Mouse (Mus musculus): Measurements from ENCODE around the gene Pef1.

Pef1 gene

DNA sequence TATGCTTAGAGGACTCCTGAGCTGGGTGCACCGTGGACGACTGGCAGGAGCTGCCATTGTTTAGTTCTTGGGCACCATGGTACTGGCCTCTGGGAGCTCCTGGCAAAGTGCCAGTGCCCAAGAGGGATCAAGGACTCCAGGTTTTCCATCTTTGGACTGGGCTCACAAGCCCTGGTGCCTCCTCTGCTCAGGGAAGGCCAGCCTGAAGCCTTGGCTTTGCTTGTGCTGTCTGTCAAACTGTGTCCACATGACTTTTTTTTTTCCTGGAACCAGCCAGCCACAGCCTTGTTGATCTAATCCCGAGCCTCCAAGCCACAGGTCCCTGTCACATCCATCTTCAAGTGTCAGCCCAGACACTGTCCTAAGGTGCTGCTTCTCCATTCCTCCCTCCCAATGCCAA lies 39.4 kb downstream of the Pef1 start:
- no peak for DNase-seq

DNA sequence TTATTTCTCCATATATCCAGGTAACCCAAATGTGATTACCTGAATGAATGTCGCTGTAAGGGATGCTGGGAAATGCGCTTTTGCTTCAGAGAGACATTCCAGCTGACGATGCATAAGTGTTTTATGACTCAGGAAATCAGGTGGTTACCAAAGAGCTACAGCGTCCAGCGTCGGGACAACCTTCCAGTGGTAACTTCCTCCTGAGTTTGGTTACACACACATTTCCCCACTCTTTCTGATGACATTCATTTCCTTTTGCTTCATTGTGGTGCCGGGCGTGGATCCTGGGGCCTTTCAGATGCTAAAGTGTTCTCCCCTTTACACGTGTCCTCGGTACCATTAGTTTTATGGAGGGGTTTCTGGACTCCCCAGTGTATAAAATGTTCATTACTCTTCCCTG lies 46.0 kb downstream of the Pef1 start:
- no peak for DNase-seq

DNA sequence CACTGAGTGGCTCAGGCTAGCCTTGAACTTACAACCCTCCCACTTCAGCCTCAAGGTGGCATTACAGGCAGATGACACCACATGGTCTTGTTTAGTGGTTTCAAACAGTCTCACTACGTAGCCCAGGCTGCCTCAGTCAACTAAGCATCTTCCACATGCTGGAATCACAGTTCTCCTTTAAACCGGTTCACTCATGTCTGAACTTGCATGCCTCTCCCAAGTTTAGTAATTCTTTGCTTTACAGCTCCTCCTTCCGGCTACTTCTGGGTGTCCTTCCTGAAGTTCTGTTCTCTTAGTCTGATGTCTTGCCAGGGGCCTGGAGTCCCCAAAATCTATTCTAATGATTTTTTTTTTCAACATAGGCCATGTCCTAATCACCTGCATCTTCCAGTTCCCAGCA lies 51.9 kb downstream of the Pef1 start:
- no peak for DNase-seq

DNA sequence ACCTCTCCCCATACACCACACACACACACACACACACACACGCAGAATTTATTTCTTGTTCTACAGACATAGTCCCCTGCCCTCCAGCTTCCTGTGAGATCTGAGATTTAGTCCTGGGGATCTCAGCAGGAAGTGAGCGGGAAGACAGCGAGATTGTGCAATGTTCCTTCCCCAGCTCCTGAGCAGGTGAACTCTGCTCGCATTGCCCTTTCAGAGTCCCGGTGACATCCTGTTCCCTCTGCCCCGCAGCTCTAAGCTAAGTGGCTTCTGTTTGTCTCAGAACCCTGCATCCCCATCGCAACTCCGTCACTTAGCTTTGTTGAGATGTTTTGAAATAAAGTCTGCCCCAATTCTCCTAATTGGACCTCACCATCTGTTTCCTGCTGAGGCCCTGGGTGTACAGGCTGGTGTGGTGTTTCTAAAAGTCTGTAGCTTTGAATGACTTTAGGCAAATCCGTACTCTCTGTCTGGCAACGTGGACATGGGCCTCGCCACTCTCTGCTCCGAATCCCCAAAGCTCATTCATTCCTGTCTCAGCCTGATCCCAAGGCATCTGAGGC lies 54.5 kb downstream of the Pef1 start:
- DNase-seq = no peak

DNA sequence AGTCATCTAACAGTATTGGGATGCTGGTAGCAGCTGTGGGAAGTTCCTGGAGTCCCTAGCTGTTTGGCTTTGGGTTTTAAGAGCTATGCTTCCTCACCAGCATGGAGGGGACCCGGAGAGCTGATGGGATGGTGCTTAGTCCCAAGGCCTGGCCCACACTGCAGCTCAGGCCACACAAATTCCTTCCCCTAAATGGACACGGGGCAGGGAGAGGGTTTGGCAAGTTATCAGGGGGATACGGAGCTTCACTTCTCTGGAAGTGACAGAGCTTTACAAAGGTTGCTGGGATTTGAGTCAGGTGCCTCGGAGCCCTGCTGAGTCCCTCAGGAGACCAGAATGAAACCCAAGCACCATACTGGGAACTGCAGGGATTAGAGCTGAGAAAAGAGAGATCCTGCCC lies 59.0 kb downstream of the Pef1 start:
- DNase-seq = no peak

DNA sequence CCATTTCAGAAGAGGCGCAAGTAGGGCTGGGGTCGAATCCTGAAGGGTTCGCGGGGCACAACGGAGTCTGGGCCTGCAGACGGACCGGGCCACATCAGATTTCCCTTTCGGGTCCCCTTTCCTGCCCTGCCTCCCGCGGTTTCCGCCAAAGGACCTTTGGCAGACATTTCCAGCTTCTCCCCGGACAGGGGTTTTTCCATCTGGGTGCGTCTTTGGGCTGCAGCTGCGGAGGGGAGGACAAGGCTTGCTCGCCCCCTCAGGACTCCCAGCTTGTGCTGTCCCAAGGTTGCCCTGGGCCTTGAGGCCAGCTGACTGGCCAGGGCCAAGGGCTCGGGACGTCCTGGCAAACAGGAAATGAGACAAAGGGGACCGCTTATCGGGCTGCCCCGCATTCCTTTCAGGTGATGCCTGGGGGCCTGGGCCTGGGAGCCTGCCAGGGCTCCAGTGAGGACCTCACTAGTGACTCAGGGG lies 61.1 kb downstream of the Pef1 start:
- no peak for DNase-seq

DNA sequence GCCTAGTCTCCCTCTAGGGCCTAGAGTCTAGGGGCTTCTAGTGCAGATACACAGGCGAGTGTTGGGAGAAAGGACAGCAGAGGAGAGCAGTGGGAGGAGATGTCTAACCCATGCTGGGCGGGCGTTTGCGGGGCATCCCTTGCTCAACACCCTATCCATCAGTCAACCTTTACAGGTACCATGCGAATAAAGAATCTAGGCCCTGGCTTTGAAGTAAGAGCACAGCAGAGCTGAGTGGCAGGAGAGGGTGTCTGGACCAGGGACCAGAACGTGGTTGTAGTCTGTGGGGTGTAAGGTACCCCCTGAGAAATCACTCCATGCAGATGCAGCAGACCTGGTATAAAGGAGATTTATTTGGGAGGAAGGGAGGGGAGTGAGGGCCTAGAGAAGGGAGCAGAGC lies 61.8 kb downstream of the Pef1 start:
- no peak for DNase-seq

DNA sequence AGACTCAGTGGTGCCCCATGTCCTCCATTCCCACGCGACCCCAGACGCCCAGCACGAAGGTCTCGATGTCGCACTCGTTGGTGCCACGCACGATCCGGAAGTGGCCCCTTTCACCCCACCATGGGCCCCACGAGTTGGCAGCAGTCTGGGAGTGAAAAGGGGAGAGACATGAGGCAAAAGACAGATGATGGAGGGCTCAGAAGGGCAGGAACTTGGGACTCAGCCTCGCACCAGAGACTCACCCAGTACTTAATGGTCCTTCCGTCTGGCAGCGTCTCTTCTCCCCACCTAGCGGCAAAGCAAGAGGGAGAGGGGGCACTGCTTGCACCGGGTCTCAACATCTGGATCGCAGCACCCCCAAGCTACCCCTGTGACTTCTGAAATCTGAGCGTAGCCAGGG lies 63.7 kb downstream of the Pef1 start:
- no peak for DNase-seq

DNA sequence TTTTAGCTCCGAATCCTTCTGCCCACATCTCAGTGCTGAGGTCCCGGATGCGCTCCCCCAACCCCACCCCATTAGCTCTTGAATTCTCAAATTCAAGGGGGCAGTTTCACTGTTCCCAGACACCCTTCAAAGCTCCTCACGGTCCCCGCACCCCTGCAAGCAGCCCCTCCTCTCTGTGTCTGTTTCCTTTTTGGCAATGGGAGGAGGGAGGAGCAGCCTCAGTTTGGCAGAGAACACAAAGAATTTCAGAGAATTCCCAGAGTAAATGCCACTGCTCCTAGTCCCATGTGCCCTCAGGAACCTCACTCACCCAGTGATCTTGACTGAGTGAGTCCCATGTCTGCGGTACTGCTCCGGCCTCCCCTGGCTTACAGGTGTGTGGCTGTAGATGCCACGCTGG lies 64.2 kb downstream of the Pef1 start:
- no peak for DNase-seq

DNA sequence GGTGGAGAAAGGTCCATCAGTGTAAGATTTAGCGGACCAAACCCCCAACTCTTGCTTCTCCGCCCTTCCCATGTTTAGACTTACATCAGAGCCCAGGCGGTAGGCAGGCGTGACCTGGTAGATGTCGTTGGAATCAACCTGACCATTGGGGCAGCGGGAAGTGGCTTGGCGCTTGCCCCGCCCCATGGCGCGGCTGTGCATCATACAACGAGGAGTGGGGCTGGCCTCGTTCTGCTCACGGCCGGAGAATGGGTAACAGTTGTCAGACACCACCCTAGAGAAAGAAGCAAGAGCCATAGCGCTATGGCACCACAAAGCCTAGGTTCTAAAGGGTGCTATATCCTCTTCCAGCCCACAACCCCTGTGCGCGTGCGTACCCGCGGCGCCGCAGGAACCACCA lies 65.0 kb downstream of the Pef1 start:
- no peak for DNase-seq

DNA sequence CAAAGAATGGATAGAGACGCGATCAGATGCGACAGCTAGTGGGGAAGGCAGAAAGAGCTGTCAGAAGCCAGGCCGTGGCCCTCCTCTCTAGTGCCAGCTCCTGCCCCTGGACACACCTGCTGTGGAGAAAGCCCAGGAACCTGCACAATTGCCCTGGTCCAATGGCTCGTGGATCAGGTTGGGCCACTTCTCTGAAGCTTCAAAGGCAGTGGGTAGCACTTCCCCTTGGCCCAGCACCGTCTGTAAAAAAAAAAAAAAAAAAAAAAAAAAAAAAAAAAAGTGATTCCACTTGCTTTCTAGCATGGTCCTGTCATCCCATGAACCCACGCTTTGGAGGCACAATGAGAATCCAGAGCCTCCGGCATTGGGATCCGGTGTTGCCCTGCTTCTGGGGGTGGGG lies 65.5 kb downstream of the Pef1 start:
- no peak for DNase-seq

DNA sequence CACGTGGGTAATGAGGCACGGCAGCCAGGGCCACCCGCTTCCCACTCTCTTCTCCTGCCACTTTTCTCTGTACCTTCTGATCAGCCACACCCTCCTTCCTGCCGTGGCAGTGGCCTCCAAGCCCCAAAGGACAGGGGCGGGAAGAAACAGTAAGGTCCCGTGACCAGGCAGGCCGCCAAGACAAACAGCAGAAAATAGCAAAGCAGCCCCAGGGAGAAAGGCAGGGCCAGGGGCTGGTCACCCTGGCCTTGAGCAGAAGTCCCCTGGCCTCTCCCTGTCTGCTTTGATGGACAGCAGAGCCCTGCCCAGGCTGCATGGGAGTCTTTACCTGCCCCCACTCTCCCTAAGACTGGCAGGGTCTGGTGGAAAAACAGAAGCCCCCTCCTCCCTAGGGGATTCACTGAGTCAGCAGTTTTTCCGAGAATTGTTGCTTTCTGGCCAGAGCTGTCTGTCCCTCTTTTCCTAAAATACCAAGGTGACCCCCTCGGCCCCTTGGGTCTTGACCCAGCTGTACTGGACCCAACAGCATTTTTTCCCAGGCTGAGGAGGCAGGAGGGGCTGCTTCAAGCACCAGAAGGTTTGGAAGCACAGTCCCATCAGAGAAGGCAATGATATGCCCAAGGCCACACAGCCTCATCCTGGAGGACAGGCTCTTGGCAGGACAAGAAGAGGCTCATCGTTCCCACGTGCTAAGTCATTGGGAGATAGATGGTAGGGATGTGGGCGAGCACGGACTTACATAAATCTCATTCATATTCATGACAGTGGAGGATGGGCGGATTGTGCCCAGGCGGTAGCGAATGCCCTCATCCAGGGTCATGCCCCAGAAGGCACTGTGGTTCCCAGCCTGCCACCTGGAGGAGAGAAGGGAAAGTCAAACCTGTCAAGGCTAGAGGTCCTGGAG lies 66.2 kb downstream of the Pef1 start:
- DNase-seq = no peak

DNA sequence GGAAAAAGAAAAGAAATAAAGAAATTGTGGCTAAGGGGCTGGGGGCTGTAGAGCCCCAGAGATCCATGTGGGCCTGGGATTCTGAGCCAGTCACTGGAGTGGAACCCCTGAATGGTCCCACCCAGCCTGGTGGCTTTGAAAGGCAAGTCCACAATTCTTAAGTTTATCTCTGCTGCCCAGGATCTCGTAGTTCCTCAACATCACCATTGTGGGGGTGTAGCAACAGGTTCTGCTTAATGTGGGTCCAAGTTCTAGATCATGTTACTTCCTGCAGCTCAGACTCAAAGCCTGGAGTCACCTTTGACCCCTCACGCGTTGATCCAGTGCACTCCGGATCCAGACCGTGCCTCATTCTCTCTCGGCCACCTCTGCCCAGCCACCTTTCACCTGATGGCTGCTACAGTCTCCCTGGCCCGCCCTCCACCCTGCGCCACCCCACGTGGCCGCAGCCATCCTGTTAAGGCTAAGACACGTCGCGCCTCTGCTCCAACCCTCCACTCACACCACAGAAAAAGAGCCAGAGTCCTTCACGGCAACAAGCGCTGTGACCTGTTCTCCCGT lies 67.1 kb downstream of the Pef1 start:
- DNase-seq = no peak

DNA sequence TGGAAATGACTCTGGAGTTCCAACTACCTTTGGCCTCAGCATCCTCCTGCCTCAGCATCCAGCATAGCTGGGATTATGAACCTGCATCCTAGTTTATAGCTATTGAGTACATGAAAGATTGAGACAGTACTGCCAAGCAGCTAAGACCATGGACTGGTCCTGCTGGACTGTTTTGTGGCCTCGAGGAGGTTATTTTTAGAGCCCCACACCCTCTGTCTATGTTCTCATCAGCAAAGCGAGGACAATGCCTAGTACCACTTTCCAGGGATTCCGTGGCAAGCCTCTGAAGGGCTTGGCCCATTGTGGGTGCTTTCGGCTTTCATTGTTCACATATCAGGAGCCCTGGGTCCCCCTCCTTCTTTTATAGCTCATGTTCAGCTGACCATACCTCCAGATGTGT lies 68.0 kb downstream of the Pef1 start:
- DNase-seq = no peak

DNA sequence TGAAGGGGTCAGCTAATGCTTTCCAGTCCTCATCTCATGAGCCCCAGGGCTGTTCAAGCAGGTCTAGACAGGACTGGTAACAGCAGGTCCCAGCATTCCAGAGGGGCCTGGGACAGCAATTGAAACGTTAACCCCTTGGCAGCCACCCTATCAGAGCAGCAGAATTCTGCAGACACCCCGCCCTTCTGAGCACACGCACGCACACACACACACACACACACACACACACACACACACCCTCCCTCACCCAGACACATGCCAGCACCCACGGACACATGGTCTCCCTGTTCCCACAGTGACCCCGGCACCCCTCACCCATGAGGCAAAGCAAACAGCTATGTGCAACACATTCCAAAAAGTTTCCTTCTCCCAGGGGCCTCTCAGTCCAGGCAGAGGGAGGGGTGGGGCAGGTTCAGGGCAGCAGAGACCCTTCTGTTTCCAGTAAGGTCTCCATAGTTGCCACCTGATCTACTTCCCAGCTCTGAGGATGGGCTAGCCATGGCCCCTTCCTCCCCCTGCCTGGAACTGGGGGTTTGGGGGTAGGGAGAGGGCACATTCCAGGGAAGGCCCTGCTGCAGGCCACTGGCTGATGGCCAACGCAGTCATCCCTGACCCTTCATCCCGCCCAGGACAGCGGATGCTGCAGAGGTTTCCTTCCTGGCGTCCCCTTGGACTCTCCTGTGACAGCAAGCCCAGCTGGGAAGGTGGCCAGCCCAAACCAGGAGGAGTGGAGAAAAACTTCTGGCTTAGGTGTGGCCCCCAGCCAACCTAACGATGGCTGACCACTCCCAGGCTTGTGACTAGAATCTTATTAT lies 69.8 kb downstream of the Pef1 start:
- no peak for DNase-seq

DNA sequence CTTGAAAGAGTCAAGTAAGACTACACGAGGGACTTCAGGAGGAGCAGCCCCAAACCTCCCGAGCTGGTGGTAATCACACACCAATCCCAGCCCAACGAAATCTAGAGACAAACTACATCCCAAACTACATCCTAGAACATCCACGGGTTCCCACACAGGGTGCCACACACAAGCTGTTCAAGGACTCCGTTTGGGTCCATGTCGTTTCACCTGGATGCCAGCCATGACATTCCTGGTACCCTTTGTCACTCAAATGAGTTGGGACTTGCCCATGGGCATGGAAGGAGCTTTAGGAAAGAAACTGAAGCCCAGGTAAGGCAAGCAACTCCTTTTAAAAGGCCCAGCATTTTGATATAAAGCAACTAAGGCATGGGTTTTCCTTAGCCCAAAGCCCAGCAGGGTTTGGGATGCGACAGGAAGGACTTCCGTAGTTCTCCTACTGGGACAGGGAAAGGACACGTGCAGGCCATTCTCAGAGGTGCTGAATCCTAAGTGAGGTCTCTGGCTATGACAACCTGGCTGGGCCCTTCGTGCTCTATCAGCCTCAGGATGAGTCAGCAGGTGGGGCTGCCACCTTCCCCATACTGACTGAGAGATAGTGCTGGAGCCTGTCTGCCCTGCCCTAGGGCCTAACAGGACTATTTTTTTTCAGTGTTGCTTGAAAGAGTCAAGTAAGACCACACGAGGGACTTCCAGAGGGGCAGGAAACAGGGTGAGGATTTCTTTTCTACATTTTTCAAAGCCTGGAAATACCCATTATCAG lies 70.9 kb downstream of the Pef1 start:
- DNase-seq = no peak

DNA sequence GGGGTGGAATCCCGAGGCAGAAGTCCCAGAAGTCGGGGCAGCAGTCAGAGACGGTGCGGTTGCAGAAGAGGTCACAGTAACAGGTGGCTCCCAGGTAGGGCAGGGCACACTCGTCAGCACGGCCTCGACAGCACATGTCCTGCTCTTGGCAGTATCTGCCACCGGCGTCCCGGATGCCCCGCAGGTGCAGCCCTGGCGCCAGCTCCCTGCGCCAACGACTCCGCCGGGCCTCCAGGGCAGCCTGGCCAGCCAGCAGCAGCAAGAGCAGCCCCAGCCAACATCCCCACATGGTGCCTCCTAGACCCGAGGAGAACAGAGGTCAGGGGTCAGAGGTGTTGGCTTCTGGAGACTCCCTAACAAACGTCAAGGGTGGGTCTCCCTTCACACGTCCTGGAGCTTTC lies 71.6 kb downstream of the Pef1 start:
- DNase-seq = peak; percentile 38

DNA sequence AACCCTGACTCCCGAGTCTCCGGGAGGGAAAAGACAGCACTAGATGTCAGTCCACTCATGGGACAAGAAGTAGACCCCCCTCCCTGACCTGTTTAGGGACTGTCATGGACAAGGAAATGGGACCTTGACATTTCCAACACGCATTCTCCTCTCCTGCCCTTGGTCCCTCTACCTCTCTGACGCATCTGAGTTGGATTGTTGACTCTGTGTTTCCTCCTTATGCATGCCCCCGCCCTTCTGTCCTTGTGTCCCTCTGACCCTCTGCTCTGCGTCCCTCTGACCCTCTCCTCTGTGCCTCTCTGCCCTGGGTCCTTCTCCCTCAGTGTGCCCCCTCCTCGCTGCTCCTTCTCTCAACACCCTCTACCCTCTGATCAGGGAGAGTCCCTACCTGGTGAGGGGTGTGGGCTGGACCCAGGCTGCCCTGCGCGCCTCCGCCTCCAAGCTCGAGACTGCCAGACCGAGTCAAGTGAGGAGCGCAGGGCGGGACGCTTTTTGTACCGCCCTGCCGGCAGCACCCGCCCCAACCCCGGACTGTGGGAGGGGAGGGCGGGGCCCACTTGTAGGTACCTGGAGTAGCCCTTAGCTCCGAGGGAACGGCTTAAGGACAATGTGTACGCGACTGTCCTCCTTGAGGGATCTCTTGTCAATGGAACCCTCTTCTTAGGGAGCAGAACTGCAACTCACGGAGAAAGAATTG lies 72.1 kb downstream of the Pef1 start:
- DNase-seq = no peak

DNA sequence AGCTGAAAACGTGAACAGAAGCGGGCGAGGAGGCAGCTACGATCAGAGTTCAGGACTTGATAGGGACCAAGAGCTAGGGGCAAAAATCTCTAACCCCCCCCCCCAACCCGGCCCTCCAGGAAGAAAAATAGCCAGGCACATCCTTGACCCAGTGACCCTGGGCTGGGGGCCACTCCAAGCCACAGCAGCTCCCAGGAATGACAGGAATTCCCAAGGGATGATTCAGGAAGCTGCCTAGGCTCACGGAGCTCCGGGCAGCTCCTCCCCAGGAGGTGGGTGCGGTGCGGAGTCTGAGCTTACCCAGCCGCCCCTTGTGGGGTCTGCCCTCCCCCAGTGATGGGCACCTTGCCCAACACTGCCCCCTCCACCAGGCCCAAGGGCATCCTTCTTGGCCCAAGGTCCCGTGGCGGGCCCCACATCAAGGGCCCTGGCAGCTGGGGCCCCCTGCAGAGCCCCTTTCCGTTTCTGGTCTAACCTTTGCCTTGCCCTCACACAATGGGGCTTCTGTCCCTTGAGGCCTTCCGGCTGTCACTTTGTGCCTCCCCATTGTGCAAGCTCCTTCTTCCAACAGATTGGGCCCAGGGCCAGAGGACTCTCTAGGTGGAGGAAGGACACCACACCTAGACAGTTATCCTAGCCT lies 72.8 kb downstream of the Pef1 start, which contains the start of gene Tinagl1:
TSS of gene Tinagl1 (minus strand) at position 51 of the 640 bp plus-strand sequence.
- no peak for DNase-seq

DNA sequence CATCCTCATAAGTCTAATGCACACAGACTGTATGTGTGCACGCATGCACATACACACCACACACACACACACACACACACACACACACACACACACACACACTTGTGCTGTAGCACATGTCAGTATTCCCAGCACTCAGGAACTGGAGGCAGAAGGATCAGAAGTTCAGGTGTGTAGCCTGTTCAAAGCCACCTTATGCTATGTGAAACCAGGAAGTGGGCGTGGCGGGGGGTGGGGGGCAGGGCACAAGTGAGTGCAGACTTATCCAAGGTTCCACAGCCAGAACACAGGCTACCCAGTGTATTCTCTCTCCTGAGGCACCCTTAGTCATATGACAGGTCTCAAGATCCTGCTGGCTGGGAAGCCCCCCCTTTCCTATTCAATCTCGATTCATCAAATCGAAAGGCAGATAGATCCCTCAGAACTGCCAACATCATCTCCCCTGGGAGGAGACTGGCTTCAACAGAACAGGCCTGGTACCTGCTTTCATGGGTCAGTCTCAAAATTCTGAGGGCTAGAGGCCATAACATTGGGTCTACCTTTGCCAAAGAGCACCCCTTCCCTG lies 73.9 kb downstream of the Pef1 start:
- no peak for DNase-seq

DNA sequence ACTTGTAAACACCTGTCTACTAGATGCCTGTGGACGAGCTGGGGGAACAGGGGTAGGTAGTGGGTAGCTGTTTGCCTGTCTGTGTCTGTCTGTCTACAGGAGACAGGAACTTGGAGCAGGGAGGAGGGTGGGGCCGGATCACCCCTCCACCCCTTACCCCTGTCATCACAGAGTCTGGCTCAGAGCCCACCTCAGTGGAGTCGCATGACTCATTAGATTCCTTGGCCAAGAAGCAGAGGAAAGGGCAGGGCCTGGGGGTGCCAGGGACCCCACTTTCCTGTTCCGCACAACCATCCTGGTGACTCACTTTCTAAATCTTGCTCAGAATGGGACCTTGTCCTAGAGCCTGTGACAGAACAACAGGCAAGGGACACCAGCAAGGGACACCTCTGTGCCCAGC lies 74.7 kb downstream of the Pef1 start:
- DNase-seq = no peak

All from cerebellum, adult 9-11 months (tissue).